Mouse (Mus musculus): Measurements from ENCODE around the gene 9430097D07Rik. TPM values are rescaled to one million over a fixed set of nuclear protein-coding genes. Genes with fewer than 3 reads are reported as not detected.

9430097D07Rik gene
- polyA plus RNA-seq, 1 experiment from 2014 or later = 0.08 TPM

DNA sequence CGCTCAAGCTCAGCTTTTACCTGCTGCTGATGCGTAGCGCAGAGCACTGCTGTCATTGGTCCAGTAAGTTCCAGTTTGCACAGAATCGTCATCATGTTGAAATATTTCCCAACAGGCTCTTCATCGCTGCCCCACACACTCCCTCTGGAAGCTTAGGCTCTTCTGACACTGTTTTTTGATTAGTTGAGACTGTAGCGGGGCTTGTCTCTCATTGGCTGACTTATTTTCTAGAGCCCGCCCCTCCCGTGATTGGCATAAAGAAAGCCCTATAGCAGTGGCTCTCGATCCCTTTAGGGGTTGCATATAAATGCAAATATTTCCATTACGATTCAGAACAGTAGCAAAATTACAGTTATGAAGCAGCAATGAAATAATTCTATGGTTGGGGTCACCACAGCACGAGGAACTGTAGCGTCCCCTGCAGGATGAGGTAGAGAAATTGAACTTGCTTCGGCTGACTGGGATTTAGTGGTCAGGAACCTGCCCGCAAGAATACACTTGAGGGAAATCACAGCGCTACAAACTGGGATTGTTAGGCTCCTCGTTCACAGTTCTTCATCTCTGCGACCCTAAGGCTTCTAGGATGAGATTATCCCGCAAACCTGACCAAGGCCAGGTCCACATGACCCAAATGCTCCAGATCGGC is 6.1 kb upstream of the 9430097D07Rik start:
- no peak for ATAC-seq (replicated peaks; ENCODE audit: low FRiP score, low read depth)

DNA sequence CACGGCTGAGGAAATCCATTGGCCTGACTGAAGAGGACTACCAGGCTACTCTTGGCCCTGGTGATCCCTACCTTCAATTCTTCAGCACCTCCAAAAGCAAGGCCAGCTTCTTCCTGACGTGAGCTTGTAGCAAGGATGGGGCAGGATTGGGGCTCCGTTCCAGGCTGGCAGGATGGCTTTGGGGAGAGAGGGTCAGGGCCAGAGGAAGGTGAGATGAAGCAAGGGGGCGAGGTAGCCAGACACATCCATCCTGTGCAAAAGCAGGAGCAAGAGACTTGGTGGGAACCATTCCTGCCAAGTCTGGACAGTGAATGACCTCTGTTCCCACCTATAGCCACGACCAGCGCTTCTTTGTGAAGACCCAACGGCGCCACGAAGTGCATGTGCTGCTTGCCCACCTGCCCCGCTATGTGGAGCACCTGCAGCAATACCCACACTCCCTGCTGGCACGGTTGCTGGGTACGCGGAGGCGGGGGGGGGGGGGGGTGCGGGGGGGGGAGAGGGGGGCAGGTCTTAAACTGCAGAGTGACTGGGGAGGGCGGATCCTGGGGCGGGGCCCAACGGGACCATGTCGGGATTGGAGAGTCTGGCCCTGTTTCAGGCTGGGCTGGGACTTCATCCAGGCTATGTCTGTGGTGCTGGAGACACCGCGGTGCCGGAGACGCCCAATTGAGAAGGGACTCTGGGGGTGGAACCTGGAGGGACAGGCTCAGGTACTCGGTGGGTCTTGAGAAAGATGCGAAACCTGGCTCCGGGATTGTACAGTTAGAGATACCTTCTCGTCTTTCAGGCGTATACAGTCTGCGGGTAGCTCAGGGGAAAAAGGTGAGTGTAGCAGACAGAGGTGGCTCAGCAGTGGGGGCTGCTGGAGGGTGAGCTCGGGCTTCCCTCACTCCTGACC is 2.9 kb upstream of the 9430097D07Rik start:
- H3K4me2 ChIP-seq (ENCODE audit: low read length) = no peak overlapping the region
- no peak for TF ChIP-seq CTCF (IDR thresholded peaks at IDR 0.05; ENCODE audit: low read depth)
- no peak overlapping the region for H3K27ac ChIP-seq
- no peak overlapping the region for H3K9ac ChIP-seq (ENCODE audit: low read depth, low read length)
- no peak for ATAC-seq (replicated peaks; ENCODE audit: low FRiP score, low read depth)
- no peaks in the 10 kb centered on the region for H3K36me3 ChIP-seq (ENCODE audit: insufficient read depth, low read length)
- DNase-seq (ENCODE audit: low spot score) = no peak
- peaks cover 5% of the 10 kb centered on the region for H3K4me1 ChIP-seq (replicated peaks; ENCODE audit: insufficient read depth, low read length)
- H3K4me3 ChIP-seq (replicated peaks; ENCODE audit: low read depth, low read length) = no peak overlapping the region
- 31% methylated on average over 28 of the region's 30 CpGs for WGBS
- no peaks in the 10 kb centered on the region for H3K27me3 ChIP-seq (ENCODE audit: insufficient read depth, low read length)
- no peaks in the 10 kb centered on the region for H3K9me3 ChIP-seq (replicated peaks; ENCODE audit: low read length)

More for the DNA sequence above, 6.1 kb upstream of the 9430097D07Rik start:
- Histone ChIP-seq H3K9me3 (replicated peaks; ENCODE audit: low read length) (no peaks in the 10 kb centered on the region), H3K4me3 (replicated peaks; ENCODE audit: low read depth, low read length) (no peak overlapping the region), H3K9ac (ENCODE audit: low read depth, low read length) (no peak overlapping the region), H3K4me1 (replicated peaks; ENCODE audit: insufficient read depth, low read length) (no peaks in the 10 kb centered on the region; the same call in 1 of the 2 replicates), H3K27me3 (ENCODE audit: insufficient read depth, low read length) (no peaks in the 10 kb centered on the region), H3K4me2 (ENCODE audit: low read length) (peak overlapping the region; percentile 8; the same call in 1 of the 2 replicates), H3K36me3 (ENCODE audit: insufficient read depth, low read length) (no peaks in the 10 kb centered on the region), H3K27ac (no peak overlapping the region)
- 38% methylated on average over 19 of the region's 19 CpGs for WGBS
- peak; percentile 59 for DNase-seq (ENCODE audit: low spot score)
- 0 out of 2 replicates have a peak, but pooled peaks have one; percentile 21 for TF ChIP-seq CTCF (IDR thresholded peaks at IDR 0.05; ENCODE audit: low read depth)

DNA sequence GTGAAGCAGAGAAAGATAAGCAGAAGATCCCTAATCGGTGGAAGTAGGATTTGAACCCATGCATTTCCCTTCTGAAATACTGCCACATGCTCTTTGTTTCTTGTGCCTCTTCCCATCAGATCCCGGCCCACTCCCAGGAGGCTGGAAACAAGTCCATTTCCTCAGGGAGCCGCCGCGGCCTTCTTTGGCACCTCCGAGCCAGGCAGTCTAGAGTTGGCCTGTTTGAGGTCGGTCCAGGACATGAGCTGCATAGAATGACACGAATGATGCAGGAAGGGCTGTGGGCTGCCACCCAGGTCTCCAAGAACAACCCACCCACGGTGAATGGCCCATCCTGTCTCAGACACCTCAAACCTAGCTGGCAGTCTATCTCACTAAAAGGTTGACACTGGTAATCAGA is 1.0 kb upstream of the 9430097D07Rik start:
- DNase-seq (ENCODE audit: low spot score) (no peak), ATAC-seq (replicated peaks; ENCODE audit: low FRiP score, low read depth) (no peak)
- peaks cover 11% of the 10 kb centered on the region for H3K4me1 ChIP-seq (replicated peaks; ENCODE audit: insufficient read depth, low read length)
- H3K9ac ChIP-seq (ENCODE audit: low read depth, low read length) = no peak overlapping the region
- 91% methylated on average over 9 of the region's 9 CpGs for WGBS
- H3K9me3 ChIP-seq (replicated peaks; ENCODE audit: low read length) = no peaks in the 10 kb centered on the region
- no peak overlapping the region for H3K4me2 ChIP-seq (ENCODE audit: low read length)
- 0 out of 2 replicates have a peak, but pooled peaks cover 5% of the 10 kb centered on the region for H3K36me3 ChIP-seq (ENCODE audit: insufficient read depth, low read length)
- H3K27me3 ChIP-seq (ENCODE audit: insufficient read depth, low read length) = no peaks in the 10 kb centered on the region
- no peak for TF ChIP-seq CTCF (IDR thresholded peaks at IDR 0.05; ENCODE audit: low read depth)
- H3K27ac ChIP-seq = no peak overlapping the region
- no peak overlapping the region for H3K4me3 ChIP-seq (replicated peaks; ENCODE audit: low read depth, low read length)

DNA sequence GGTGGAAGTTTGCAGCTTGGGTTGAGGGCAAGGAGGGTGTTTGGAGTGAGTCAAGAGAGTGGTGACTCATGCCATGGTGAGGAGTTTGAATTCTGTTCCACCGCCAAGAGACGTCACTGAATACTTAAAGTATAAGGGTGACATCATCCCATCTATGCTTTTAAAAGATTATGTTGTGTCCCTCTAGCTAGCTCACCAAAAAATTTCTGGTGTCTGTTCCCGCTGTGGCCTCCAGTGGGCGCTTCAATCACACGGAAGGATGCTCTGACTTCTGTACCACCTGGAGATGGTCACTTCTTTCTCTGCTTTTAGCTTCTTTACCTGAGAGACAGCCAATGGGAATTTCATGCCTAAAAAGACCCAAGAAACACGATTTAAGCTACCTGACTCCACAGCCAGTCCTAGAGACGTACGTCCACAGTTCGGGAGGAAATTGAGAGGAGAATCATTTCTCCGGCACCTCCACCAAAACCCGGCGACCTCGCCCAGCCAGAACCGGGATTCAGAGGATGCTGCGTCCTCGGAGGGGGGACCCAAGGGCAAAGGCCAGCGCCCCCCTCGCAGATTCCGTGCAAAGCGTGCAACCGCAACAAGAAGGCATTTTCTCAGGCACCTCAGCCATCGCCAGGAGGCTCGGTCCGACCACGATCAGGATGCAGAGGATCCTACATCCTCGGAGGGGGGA is 441 bp downstream of the 9430097D07Rik start:
- H3K9ac ChIP-seq (ENCODE audit: low read depth, low read length) = peak overlapping the region; percentile 44; the same call in 1 of the 2 replicates
- peak overlapping the region; percentile 31 for H3K4me3 ChIP-seq (replicated peaks; ENCODE audit: low read depth, low read length)
- H3K27me3 ChIP-seq (ENCODE audit: insufficient read depth, low read length) = no peaks in the 10 kb centered on the region
- H3K27ac ChIP-seq = no peak overlapping the region
- DNase-seq (ENCODE audit: low spot score) (peak; percentile 59), ATAC-seq (replicated peaks; ENCODE audit: low FRiP score, low read depth) (no peak)
- peak; percentile 81 for TF ChIP-seq CTCF (IDR thresholded peaks at IDR 0.05; ENCODE audit: low read depth)
- WGBS = 2% methylated on average over 26 of the region's 26 CpGs
- H3K4me2 ChIP-seq (ENCODE audit: low read length) = peak overlapping the region; percentile 64
- H3K9me3 ChIP-seq (replicated peaks; ENCODE audit: low read length) = no peaks in the 10 kb centered on the region
- H3K4me1 ChIP-seq (replicated peaks; ENCODE audit: insufficient read depth, low read length) = peaks cover 13% of the 10 kb centered on the region
- 0 out of 2 replicates have a peak, but pooled peaks cover 5% of the 10 kb centered on the region for H3K36me3 ChIP-seq (ENCODE audit: insufficient read depth, low read length)

DNA sequence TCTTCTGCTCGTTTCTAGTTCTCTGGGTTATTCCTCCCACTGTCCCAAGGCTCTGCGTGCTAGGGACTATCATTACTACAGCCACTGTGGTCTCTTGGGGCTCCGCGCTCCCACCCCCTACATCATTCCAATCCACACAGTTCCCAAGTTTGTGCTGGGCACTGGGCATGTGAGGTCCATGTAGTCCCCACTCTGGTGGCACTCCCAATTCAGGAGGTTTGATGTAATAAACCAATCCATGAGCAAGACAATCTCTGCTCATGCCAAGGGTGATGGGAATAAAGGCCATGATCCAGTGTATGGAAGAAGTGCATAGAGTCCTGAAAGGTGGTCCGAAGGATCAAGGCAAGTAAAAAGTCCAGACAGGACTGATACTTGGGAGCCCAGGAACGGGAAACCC is 987 bp downstream of the 9430097D07Rik start, which contains the start of gene Pip5kl1:
Gene Pip5kl1 (plus strand): TSS at position 301 of the 400 bp plus-strand sequence.
- H3K4me3 ChIP-seq (replicated peaks; ENCODE audit: low read depth, low read length) = peak within 1 kb of the TSS; percentile 31
- peaks cover 13% of the 10 kb centered on the region for H3K4me1 ChIP-seq (replicated peaks; ENCODE audit: insufficient read depth, low read length)
- 82% methylated on average over 6 of the region's 6 CpGs for WGBS
- DNase-seq (ENCODE audit: low spot score) (no peak), ATAC-seq (replicated peaks; ENCODE audit: low FRiP score, low read depth) (no peak)
- H3K27me3 ChIP-seq (ENCODE audit: insufficient read depth, low read length) = no peaks in the 10 kb centered on the region
- H3K27ac ChIP-seq = no peak within 1 kb of the TSS
- no peak for TF ChIP-seq CTCF (IDR thresholded peaks at IDR 0.05; ENCODE audit: low read depth)
- peak within 1 kb of the TSS; percentile 64 for H3K4me2 ChIP-seq (ENCODE audit: low read length)
- H3K36me3 ChIP-seq (ENCODE audit: insufficient read depth, low read length) = 0 out of 2 replicates have a peak, but pooled peaks cover 5% of the 10 kb centered on the region
- H3K9ac ChIP-seq (ENCODE audit: low read depth, low read length) = peak within 1 kb of the TSS; percentile 44; the same call in 1 of the 2 replicates
- H3K9me3 ChIP-seq (replicated peaks; ENCODE audit: low read length) = no peaks in the 10 kb centered on the region

DNA sequence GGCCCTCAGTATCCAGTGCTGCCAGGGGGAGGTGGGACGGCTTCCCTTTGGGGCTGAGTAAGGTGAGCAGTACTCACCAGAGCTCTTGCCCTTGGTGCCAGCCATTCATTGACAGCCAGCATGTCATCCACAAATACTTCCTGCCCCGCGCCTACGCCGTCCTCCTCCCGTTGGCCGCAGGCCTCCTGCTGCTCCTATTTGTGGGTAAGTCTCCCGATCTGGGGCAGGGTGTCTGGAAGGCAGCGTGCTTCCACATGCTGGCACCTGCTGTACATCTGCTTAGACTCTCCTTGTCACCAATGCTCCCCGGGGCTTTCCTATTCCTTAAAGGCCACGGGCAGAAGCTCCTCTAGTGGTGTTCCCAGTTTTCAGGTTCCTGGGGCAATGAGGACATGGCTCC is 3.3 kb downstream of the 9430097D07Rik start:
- WGBS = 91% methylated on average over 11 of the region's 11 CpGs
- no peak overlapping the region for H3K4me2 ChIP-seq (ENCODE audit: low read length)
- peaks cover 13% of the 10 kb centered on the region for H3K4me1 ChIP-seq (replicated peaks; ENCODE audit: insufficient read depth, low read length)
- H3K9me3 ChIP-seq (replicated peaks; ENCODE audit: low read length) = no peaks in the 10 kb centered on the region
- no peaks in the 10 kb centered on the region for H3K27me3 ChIP-seq (ENCODE audit: insufficient read depth, low read length)
- no peak overlapping the region for H3K27ac ChIP-seq
- H3K4me3 ChIP-seq (replicated peaks; ENCODE audit: low read depth, low read length) = no peak overlapping the region
- ATAC-seq (replicated peaks; ENCODE audit: low FRiP score, low read depth) (no peak), DNase-seq (ENCODE audit: low spot score) (no peak)
- no peak overlapping the region for H3K9ac ChIP-seq (ENCODE audit: low read depth, low read length)
- peaks cover 19% of the 10 kb centered on the region for H3K36me3 ChIP-seq (ENCODE audit: insufficient read depth, low read length)
- TF ChIP-seq CTCF (IDR thresholded peaks at IDR 0.05; ENCODE audit: low read depth) = no peak
